Mouse (Mus musculus) retina, postnatal 7 days (tissue): ENCODE measurements around the gene Inka2.

Source experiments
- DNase-seq: peaks from one replicate; pipeline ENCODE4 v3.0.0-alpha.2; 2012; ENCODE audit warnings: low read depth, low spot score

Gene Inka2

DNA sequence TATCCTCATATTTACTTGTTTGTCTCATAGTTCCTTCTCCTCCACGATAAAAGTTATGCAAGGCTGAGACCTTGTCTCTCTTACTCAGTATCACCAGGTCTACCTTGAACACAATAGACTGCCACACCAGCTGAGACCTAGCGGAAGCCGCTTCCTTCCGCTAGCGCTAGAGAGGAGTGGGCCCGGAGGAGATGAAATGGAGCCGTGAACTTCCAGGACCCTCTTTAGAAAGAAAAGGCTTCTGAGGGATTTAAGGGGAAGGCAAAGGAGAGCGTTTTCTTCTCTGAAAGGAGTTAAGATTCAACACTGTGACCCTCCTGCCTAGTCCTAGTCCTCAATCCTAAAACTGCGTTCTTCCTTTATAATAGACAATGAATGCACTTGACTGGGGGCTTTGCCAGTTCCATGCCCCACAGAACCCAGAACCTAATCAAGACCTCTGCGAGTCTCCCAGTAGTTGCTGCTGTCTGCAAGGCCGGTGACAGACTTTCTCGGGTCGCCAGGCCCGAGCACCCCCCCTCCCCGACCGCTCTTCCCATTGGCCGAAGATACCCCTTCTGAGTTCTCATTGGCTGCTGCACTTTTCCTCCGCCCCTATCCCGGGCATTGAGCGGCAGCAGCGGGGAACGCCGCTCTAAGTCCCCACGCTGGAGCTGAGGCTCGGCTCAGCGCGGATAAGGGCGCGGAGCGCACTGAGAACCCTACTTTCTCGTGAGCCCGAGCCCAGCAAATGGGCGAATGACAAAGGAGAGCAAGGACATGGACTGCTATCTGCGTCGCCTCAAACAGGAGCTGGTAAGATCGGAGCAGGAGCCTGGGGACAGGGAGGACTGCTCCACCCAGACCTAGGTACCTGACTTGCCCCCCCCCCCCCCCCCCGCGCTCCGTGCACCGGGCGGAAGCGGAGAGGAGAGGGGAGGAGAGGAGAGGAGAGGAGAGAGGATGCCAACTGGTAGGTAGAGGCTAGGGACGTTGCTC is at the start of gene Inka2:
Gene Inka2, plus strand, starts transcription at position 569 of the 978 bp plus-strand sequence.
- DNase-seq = peak; percentile 85

DNA sequence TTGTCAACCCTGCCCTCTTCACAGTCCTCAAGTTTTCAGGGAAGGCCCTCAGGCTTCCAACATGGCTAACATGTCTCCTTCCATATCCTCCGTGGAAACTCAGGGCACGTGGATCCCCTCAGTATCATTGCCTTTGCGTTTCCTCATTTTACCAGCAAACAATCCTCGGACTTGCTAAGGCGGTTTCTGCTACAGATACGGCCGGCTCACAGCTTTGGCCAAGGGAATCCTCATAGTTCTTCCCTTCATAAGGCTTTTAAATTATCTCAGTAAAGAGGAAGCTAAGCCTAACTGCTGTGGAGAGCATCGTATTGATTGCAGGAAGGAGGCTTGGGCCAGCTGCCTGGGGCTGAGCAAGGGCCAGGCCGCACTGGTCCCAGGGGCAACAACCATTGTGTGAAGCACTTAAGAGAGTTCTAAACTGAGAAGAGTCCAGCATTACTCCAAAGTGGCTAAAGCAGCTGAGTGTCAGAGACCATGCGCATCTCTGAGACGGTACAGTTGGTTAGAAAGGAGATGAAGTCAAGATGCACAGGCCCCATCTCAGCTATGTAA is 49.3 kb upstream of the Inka2 start:
- DNase-seq = no peak

DNA sequence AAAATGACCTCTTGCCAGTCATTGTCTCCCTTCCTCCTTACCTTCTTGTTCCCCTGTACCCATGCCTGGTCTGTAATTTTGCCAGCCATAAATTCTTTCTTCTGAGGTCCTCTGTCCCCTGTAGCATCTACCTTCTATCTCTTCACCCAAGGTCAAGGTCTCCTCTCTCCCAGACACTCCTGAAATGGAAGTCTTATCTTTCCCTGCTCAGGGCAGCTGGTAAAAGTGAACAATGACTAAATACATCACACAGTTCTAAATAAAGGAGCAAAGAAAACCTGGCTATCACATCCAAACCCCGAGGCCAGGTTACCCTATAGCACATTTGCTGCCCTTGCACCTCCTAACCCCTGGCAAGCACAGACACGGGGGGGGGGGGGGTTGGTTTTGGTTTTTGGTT is 43.9 kb upstream of the Inka2 start:
- no peak for DNase-seq

DNA sequence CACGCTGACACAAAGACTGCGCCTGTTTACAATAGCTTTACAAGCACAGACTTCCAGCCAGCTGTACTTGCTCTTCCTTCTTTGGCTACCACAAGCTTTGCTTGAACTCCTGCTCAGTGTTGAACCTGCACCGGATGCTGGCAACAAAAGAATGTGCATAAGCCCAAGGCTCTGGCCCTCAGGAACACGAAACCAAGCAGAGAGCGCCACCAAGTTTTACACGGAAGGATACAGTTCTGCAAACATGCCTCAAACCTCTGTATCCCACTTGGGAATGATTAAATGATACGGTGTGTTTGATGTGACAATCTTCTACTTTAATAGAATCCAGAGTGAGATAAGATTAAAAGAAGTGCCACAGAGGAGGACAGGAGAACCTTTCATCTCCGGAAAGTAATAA is 41.4 kb upstream of the Inka2 start:
- DNase-seq = no peak

DNA sequence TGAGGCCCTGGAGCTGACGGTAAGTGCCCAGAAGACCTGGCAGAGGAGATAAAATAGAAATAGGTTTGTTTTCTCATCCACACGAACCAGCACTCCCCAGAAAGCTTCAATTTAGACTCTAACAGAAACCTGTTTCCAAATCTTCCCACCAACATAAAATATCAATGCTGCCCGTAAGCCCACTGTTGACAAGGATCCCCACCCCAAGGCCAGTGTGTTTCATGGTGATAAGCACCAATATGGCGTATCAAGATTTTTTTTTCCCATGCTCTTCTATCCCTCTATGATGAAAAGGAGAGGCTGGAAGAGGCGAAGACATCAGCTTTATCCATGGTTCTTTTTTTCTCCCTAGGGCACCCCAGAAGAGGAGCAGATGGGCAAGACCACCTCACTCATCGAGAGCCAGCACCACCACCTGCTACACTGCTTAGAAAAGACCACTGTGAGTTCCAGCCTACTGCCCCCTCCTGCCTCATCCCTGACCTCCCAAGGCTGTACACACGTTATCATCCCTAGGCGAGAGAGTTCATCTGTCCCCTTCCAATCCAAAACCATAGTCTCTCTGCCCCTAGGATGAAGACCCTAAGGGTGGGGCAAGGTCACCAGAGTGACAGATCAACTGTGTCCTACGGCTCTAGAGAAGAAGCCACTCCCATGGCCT is 39.2 kb upstream of the Inka2 start:
- DNase-seq = no peak

DNA sequence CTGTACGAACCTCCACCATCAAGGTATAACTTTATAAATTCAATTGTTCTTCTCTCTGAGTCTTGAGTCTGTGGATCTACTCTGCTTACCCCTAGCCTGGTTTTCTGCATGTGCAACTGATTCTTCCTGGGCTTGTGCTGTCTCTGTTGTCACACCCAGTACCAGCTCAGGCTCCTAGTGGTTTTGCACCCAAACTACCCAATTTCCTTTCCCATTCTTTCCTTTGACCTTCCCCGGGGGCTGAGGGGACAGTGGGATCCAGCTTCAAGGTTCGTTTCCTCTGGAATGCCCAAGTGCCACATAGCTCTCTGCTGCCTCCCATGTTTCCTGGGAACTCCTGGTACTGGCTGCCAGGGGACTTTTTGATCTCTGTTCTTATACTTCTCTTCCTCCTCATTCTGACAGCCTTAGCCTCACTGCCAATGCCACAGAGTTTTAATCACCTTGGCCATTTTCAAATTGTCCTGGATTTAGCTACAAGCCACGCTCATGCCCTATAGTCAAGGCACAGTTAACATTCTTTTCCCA is 37.3 kb upstream of the Inka2 start:
- DNase-seq = no peak

DNA sequence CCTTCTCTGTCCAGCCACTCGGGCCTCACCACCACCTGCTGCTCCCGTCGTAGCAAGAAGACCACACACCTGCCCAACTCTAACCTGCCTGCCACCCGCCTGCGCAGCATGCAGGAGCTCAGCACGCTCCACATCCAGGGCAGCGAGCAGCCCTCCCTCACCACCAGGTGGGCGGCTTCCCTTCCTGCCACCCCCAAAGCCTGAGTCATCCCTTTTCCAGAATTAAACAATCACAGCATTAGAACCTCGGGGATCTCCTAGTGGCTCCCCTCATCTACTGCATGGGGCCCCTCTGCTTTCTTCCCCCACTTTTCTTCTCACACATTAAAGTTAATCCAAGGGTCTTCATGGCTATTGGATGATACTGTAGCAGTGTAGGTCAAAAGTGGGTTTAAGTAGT is 36.2 kb upstream of the Inka2 start:
- DNase-seq = no peak

DNA sequence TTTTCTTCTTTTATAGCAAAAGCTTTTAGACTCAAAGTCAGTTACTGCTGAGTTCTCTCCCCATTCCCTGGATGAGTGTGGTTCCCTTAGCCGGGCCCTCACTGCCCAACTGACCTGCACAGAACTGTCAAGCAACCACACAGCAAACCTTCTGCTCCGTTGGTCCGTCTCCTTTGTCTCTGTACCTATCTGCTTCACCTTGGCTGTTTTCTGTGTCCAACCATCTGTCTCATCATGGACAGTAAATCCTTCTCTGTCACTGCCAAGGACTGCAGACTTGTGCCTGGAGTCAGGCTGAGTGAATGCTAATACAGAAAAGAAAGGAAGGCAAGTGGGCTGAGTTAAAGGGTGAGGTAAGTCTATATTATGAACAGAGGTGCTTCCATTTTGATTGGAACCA is 34.6 kb upstream of the Inka2 start:
- no peak for DNase-seq

DNA sequence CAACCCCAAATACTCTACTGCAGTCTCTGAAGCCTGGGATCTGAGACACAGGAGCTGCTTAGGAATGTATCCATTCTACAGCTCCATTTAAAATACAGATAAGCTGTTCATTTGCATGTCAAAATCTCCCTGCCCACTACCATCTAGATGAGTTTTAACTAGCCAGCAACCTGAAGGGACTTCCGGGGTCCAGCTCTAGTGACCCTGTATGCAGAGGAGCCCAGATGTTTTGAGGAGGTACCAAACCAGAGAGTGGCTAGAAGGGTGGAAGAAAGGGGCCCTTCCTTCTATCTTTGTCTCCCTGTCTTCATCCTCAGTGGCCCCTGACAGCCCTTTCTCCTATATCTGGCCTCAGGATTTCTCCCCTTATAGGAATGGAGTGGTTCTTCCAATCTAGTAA is 33.6 kb upstream of the Inka2 start:
- no peak for DNase-seq

DNA sequence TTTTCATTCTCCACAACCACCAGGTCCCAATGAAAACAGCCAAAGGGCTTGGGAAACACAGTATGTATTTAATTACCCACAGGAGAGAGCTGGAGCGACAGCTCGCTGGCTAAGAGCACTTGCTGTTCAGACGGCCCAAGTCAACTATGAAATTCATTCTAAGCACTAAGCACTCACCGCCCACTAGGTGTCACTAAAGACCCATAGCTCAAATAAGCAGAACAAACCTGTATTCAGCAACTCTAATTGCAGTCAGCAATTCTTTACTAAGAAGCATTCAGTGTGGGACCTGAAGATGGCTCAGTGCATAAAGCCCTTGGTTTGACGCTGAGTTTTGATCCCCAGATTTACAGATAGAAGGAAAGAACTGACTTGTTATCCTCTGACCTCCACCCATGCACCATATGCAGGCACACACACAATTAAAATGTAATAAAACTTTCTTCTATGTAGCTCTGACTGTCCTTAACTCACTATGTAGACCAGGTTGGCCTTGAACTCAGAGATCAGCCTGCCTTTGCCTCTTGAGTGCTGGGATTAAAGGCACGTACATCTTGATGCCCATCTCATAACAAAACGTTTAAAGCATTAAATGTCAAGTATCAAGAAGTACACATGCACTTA is 29.7 kb upstream of the Inka2 start:
- DNase-seq = peak; percentile 78

DNA sequence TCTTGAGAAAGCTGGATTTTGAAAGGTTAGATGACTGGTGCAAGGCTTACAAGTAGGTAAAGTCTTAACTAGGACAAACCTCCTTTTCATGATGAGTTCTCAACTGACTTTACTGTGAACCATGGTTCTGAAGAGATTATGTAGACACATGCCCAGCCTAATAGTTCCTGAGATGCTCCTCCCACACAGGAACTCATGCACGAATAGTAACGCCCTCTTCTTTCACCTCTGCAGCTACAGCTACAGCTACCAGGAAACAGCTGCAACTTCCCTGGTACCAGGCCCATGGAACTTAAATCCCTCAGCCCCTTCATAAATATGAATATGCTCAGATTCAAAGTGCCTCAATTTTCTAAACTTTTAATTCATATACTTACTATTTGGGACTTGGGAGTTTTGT is 28.5 kb upstream of the Inka2 start:
- DNase-seq = no peak

DNA sequence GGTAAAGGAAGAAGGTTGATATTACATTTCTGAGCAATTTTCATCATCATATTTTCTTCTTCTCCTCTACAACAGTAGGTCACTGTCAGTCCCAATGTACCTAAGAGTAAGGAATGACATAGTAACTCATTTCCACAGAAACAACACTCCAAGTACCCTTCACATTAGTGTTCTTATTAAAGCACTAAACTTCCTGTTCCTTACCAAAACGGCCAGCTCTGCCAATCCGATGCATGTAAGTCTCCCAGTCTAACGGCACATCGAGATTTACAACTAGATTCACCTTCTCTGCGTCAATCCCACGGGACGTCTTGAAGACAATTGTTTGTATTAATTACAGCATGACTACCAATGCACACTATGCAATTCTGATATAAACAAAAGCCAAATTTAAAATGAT is 24.1 kb upstream of the Inka2 start:
- no peak for DNase-seq

DNA sequence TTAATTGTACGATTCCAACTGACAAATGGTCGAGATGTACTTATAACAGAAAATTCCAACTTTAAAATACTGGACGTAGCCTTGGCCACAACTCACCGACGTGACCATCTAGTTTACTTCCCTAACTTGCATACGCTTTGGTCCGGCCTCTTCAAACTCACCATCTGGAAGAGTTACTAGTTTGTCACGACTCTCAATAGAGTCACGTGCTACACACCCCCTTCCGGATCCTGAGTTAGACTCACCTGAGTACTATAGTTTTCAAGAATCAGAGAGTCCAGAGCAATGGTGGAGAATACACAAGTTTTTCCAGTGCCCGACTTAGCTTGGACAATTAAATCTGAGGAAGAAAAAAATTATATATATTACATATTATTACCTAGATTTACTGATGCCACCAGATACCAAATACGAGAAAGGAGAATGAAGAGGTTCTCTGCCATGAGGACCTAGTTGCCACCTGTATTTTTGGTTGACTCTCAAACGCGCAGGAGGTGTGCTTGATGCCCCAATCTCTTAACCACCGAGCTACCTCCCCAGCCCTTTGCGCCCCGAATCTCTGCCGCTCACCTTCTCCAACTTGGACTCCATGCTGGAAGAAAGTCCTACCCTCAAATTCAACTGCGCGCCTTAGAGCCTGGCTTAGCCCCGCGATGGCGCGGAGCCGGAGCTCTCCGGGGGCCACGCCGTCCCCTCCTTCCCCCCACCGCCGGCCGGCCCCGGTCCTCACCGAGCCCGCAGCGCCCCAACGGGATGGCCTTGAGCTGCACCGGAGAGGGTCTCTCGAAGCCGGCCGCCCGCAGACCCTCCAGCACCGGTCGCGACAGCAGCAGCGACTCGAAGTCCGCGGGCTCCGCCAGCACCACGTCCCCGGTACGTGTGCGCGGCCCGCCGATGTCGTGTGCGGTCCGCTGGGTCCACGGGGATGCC is 17.7 kb upstream of the Inka2 start:
- no peak for DNase-seq

DNA sequence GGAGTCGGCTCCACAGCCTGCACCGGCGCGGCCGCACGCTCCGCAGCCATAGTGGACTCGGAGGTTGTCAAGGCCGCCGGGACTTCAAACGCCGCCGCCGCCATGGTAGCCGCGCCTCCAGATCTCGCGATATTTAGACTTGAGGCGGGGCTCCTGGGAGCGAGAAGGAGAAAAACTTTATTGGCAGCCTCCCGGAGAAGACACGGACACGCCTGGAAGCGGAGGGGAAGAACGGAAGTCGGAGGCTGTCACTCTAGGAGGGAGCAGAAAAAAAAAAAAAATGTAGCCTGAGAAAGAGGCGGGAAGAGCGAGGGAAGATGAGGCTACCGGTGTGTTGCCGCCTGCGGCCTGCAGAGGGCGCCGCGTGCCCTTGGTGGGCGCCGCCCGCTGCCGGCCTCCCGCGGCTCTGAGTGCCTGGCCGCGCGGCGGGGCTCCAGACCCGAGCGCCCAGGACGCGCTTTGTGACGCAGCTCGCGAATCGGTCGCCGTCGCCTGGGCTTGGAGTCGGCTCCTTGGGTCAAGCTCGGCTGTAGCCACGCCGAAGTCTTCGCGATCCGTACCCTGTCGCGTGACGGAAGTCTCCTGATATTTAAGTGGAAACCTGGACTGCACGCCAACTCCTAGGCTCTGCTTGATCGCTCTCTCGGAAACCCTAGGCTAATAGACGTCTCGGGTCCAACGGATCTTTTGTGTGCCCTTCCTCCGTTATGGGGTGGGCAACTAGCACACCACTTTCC is 16.9 kb upstream of the Inka2 start, which contains the start of gene Ddx20:
Gene Ddx20, minus strand, starts transcription at position 251 of the 737 bp plus-strand sequence.
- DNase-seq = peak; percentile 97

DNA sequence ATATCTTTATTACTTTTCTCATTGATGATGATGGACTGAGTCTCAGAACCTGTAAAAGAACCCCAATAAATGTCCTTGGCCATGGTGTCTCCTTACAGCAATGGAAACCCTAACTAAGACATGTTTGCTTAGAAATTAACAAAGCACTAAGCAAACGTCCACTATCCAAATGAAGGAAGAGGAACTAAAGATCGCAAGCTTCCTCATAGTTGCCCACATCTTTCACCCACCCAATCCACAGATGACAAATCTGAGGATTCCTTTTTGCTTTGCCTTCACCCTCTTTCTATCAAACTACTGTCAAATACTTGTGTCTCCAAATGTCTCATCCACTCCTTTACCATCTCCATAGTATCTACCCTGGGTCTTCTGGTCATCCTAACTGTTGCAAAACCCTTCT is 15.9 kb upstream of the Inka2 start:
- no peak for DNase-seq

DNA sequence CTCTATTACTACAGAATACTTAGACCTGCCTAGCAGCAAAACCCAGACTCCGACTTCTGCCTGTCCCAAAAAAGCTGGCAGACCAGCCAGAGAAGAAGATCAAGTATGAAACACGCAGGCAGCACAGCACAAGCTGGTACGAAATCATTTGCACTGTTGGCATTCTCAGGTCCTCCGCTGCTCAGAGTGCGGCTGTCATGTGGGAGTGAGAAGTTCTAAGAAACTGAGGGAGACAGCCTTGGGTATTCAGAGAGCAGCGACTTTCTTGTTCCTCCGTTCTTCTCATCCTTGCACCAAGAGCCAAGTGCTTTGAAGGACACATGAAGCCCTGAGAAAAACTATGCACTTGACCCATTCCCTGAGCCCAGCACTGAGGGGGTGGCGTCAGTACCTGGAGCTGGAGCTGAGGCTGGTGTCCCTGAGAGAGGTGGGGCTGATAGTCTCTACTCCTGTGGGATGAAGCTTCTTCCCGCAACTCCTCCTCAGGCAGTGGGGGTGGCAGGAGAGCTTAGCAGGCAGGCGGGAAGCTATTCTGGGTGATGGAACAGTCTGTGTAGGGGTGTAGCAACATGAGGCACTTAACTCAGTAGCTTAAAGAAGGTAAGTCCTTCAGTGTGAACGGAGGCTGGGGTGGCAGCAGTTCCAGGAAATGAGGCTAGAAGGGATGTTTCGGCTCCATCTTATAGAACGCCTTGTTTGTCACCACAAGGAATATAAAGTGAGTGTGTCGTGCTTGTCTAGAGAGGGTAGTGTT is 10.9 kb upstream of the Inka2 start:
- no peak for DNase-seq

DNA sequence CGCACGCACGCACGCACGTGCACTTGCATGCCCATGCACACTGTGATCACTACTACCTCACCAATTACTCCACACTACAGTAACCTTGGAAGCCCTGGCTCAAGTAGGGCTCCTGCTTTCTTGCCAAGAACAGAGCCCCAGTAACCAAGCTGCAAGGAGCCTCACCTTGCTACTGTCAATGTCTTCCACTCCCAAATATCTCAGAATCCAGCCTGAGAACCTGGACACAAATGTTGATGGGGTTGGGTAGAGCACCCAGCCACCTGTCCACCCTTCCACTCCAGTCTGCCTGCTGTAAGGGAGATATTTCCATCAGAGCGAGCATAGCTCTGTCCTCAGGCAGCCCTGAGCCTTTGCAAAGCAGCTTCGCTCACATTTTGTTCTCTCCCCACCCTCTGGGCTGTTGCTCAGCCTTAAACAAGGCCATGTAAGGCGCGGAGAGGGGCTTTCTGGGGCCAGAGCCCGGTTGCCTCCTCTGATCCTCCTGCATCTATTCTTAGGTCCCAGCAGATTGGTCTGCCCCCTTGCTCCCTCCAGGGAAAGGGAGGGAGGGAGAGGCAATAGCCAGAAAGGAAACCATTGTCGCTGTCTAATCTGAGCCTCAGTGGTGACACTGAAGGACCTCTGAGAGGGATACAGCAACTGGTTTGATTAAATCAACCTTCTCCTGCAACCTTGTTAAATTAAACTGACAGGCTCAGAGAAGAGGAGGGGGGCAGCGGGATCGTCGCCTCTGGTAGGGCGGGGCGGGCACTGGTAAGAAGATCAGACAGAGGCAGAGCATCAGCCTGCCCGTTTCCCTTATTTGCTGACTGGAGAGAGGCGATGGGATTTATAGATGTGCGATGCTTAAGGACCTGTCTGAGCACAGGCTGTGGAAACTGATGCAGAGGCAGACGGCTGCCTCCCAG is 8.7 kb upstream of the Inka2 start:
- no peak for DNase-seq
